Mouse (Mus musculus): Measurements from ENCODE around the gene Prap1.

Gene Prap1

DNA sequence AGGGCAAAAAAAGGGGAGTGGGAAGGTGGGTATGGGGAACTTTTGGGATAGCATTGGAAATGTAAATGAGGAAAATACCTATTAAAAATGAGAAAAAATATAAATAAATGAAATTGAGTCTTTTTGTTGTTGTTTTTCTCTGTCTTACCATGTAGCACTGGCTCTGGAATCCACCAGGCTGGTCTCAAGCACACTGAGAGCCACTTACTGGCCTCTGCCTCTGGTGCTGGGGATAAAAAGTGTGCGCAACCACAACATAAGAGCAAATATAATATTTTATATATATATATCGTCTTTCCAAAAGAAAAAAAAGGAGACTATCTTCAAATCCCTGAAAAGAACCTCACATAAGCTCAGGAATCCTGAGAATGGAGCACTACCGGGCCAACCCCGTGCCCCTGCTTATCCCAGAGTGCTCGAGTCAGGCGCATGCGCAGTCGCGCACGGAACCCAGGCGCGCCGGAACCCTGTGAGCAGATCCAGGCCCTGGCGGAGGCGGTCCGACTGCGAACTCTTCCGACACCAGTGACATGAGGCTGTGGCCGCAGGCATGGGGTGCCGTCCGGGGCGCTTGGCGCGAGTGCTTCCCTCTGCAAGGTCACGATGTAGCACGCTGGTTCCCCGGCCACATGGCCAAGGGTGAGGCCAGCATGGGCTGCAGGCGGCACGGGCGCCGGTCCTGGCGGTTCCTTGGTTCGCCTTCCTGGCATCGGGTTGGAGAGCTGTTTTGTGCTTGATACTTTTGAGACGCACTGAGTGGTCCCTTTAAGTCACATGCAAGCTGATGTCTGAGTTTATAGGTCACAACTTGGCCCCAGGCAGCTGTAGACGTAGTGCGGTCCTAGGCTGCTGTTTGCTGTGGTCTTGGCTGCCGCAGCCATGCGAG is 44.2 kb downstream of the Prap1 start, which contains the start of gene Mtg1:
Gene Mtg1 (plus strand): TSS at position 430 of the 886 bp plus-strand sequence.
- peak; percentile 97 for DNase-seq

GRCm38 (mm10) chr7:140138021-140138310 is 44.8 kb downstream of the Prap1 start:
- DNase-seq, result no peak

DNA sequence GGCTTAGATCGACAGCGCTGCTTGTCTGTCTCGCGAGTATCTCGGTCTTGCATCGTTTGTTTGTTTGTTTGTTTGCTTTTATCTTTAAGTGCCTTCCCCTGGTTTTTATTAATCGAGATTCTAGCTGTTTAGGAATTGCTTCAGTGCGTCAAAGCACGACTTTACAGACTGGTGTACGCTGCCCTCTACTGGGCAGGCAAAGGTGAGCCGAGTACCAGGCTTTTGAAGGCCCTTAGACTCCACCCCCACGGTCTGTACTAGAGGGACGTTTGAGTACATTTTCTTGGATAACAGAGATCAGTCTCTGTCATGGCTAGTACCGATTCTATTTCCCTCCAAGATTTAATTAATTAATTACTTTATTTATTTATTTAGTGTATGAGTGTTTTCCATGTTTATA is 48.2 kb downstream of the Prap1 start:
- peak; percentile 78 for DNase-seq

- DNase-seq, result no peak
These were observed 51.4 kb downstream of the Prap1 start for GRCm38 (mm10) chr7:140144550-140144949.
